Mouse (Mus musculus) testis, adult 2 months (tissue): ENCODE measurements around the gene Mrps33.

Experiments used
- CTCF ChIP-seq: fragments of 200-500 bp; IDR thresholded peaks from 2 replicates; pipeline ENCODE4 v1.5.1; 2012; ENCODE audit warnings: low read depth, mild to moderate bottlenecking, inconsistent platforms, low read length, moderate library complexity; ENCODE audit not compliant: control insufficient read depth, insufficient read depth, insufficient replicate concordance
- POLR2A ChIP-seq: fragments of 200-500 bp; IDR thresholded peaks from 2 replicates; pipeline ENCODE4 v1.6.1; 2012; ENCODE audit warnings: low read depth, mild to moderate bottlenecking, inconsistent platforms, low read length, moderate library complexity; ENCODE audit not compliant: control insufficient read depth

DNA sequence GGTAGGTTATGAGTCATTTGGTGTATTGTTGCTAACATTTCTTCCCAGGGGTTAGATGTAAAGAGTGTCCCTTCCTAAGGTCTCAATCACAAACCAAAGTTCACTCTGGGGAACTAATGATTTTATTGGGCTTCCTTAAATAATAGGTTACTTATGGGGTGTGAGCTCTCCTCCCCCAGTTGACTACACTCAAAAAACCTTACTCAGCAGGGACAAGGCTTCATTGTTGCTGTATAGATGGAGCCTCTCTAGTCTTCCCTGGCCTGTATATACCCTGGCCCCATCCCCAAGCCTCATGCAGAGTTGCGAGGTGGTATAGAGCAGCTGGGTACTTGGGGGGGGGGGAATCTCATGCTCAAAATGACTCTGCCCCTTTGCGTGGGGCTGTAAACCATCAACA, 53.6 kb downstream of the Mrps33 start:
- TF ChIP-seq CTCF (no peak), POLR2A (no peak)
